Mouse (Mus musculus): ENCODE measurements around the gene Dock1.

DNA sequence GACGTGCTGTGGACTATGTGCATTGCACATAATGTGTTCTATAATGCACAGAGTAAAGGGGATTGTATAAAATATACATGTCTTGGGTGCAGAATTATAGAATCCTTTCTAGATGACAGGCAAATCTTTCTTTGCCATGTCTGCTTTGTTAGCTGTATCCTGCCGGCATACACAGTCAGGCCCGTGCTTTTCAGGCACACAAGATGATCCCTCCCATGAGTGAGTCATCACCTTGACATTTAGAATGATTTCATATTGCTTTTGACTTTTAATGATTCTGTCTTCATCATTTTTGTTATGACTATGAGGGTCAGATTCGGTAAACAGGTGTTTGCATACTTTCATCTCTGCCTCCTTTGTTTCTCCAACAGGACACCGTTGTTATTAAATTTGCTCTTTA, 354.1 kb downstream of the Dock1 start:
- TF ChIP-seq POLR2A (IDR thresholded peaks at IDR 0.05; ENCODE audit: extremely low read depth, insufficient read depth, low read length) = no peak
- no peak for TF ChIP-seq CTCF (IDR thresholded peaks at IDR 0.05; ENCODE audit: extremely low read depth, insufficient read depth, low read length)
